Mouse (Mus musculus): Measurements from ENCODE around the gene Swsap1. TPM values are rescaled to one million over a fixed set of nuclear protein-coding genes. Genes with fewer than 3 reads are reported as not detected.

Swsap1 gene
- total RNA-seq, 2 experiments from 2014 or later, result 12.3 to 14.2 TPM

- peak in 1 of 2 experiments; percentile 55 for DNase-seq (ENCODE audit: low spot score in 2 of 2)
Measured at GRCm38 (mm10) chr9:21962416-21963059, 7.0 kb downstream of the Swsap1 start.

GRCm38 (mm10) chr9:21963417-21963816 is 7.9 kb downstream of the Swsap1 start, which contains the start of gene Epor:
TSS of gene Epor (minus strand) at chr9:21963506.
- DNase-seq (ENCODE audit: low spot score in 2 of 2), result no peak

GRCm38 (mm10) chr9:21968883-21969282 is 13.3 kb downstream of the Swsap1 start:
- DNase-seq (ENCODE audit: low spot score in 2 of 2), result no peak

GRCm38 (mm10) chr9:21969304-21969703 is 13.7 kb downstream of the Swsap1 start:
- DNase-seq (ENCODE audit: low spot score in 2 of 2), result no peak

GRCm38 (mm10) chr9:21976626-21977175 is 21.1 kb downstream of the Swsap1 start:
- no peak for DNase-seq (ENCODE audit: low spot score in 2 of 2)

DNA sequence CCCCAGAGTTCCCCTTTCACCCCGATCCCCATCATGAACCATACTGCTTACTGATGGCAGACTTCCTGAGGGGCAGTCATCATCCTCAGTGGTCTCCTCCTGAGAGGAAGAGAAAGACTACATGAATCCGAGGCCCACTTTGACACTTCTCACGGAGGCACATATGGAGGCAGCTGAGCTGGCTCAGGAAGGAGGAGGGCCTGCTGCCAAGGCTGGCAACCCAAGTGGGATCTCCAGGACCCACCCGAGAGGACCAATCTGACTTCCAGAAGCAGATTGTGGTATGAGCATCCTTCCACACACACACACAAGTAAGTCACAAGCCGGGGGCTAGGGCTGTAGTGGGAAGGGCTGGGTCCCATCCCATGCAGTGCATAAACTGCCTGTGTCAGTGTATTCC is 21.8 kb downstream of the Swsap1 start:
- DNase-seq (ENCODE audit: low spot score in 2 of 2), result no peak

GRCm38 (mm10) chr9:21977972-21978371 is 22.4 kb downstream of the Swsap1 start:
- peak; percentile 61 to 68 for DNase-seq (ENCODE audit: low spot score in 2 of 2)

DNA sequence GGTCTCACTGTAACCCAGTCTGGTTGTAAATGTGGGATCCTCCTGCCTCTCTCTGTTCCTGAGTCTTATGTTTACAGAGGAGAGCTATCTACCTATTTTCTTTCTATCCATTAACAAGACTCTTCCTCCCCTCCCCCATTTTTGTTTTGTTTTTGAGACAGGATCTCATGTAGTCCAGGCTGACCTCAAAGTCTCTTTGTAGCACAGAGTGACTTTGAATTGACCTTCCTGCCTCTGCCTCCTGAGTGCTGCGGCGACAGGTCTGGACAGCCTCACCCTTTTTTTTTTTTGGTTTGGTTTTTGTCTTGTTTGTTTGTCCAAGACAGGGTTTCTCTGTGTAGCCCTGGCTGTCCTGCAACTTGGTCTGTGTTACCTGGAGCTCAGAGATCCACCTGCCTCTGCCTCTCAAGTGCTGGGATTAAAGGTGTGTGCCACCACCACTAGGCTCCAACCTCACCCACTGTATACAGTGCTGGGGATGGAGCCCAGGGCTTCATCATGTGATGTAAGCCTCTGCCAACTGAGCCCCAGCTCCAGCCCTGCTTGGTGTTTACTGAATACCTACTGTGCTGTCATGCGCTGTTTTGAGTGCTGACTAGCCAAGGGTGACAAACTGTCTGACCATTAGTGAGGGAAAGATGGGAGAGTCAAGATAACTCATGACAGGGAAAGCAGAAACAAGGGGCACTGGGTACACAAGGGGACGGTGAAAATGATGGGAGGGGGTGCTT is 23.0 kb downstream of the Swsap1 start:
- no peak for DNase-seq (ENCODE audit: low spot score in 2 of 2)

- DNase-seq (ENCODE audit: low spot score in 2 of 2), result no peak
Measured at GRCm38 (mm10) chr9:21983911-21984310, 28.4 kb downstream of the Swsap1 start.

GRCm38 (mm10) chr9:21987592-21988342 is 32.2 kb downstream of the Swsap1 start:
- DNase-seq (ENCODE audit: low spot score in 2 of 2), result peak in 1 of 2 experiments; percentile 30

DNA sequence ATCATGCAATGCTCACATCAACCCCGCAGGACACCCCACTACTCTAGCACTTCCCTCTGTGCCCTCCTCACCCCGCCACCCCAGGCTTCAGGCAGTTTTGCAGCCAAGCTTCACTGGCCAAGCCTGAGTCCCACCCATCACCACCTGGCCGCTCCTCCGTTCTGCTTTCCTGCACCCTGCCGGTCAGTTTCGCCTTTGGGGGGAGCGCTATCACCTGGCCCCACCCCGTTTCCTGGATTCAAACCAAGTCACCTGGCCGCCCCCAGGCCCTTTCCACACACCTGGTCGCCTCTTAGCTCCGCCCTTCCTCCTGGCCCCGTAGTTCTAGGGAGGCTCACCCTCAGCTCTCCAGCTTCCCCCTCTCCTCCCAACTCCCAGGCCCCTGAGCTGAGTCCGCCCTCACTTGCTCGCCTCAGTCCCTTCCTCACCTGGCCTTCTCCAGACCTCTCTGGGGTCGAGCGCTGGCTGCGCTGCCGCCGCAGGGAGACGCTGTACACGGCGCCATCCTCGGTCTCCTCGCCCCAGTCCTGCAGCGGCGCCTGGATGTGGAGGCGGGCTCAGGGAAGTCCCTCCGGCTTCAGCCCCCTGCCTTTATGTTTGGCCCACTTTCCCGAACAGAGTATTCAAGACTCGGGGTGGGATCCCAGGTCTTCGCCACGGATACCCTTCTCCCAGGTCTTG is 33.0 kb downstream of the Swsap1 start:
- peak in 1 of 2 experiments; percentile 18 for DNase-seq (ENCODE audit: low spot score in 2 of 2)

DNA sequence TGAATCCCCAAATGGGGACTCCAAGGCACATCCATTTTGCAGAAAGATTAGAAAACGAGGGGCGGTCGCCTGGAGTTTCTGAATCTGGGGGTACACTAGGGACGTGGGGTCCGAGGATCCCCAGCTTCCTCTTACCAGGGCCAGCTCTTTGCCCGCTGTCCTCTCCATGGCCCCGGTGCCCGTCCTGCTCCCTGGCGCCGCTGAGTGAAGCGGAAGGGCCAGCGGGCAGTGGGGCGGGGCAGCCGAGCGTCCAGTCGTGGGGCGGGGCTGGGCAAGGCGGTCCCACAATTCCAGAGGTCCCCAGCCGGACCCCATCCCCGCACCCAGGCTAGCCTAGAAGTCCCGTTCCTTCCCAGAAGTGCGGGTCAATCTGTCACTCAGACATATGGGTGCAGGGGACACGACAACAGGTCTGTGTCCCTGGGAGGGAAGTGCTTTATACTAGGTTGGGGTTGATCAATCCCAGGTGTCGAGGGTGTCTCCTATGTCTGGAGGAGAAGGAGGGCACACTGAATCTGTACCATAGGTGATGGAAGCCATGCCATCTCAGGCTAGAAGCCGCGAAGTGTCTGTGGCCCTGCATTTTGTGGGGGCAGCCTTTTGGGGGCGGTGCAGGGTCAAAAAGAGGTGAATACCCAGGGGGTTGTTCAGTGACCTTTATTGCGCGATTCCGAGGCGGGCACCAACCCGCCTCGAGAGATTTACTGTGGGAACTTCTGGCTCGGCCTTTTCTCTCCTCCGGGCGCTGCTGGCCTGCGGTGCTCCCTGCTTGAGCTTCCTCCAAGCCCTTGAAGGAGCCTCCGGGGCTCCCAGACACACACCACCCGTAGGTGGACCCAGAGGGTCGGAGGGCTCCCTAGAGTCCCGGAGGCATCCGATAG is 33.9 kb downstream of the Swsap1 start, which contains the start of gene Rgl3:
Gene Rgl3, minus strand, starts transcription at position 217 of the 881 bp plus-strand sequence.
- peak; percentile 80 to 83 for DNase-seq (ENCODE audit: low spot score in 2 of 2)

- DNase-seq (ENCODE audit: low spot score in 2 of 2), result no peak
Measured at GRCm38 (mm10) chr9:21992227-21992626, 36.7 kb downstream of the Swsap1 start.

- no peak for DNase-seq (ENCODE audit: low spot score in 2 of 2)
Measured at GRCm38 (mm10) chr9:21996178-21996867, 40.8 kb downstream of the Swsap1 start.

GRCm38 (mm10) chr9:22000296-22000695 is 44.7 kb downstream of the Swsap1 start:
- no peak for DNase-seq (ENCODE audit: low spot score in 2 of 2)

DNA sequence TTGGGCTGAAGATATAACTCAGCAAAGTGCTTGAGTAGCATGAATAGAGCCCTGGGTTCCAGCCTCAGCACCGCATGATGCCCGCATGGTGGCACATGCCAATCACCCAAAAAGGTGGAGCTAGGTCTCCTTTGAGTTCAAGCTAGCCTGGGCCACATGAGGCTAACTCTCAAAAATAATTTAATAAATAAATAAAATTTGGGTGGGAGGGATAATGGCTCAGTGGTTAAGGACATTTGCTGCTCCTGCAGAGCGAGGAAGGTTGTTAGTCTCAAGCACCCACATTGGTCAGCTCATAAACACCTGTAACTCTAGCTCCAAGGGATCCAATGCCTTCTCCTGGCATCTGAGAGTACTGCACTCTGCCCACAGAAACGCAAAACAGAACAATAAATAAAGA is 46.1 kb downstream of the Swsap1 start:
- no peak for DNase-seq (ENCODE audit: low spot score in 2 of 2)

DNA sequence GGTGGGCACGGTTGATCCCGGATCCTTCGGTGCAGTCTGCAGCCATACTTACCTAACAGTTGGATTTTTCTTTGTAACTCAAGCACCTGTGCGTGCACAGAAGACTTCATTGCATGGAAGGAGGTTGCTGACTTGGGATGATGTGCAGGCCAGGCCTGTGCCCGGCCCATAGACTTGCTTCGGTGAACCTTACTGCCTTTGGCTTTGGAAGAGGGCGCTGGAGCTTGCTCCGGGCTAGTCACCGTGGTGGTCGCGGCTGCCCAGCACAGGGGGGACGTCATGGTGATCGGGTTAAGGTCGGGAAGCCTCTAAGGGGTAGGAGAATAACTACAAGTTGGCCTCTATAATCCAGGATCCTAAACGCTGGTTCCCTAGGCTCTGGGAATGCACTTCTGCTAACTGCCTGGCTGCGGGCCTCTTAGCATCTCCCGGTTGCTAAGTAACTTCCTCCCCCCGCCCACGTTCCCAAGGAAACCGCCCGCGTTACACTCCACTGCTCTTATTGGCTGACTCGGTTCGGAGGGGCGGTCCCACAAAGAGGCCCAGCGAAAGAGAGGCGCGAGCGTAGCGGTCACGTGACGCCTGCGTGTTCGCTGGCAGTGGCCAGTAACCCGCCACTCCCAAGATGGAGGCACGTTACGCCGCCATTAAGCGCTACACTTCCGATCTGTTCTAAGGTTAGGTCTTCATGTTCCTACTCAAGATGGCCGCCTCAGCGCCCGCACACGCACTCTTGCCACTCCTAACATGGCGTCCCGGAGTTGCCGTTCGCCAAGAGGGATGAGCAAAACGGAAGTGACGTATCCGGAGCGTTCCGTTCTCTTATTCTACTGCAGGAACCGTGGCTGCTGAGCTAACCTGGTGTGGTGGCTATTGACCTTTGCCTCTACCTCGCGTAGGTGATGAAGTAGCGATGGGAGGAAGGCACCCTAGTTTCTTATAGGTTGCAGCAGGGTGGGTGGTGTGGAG is 46.9 kb downstream of the Swsap1 start, which contains the start of the genes Ccdc151 and Prkcsh:
Gene Ccdc151, minus strand, starts transcription at position 441 of the 969 bp plus-strand sequence.
Gene Prkcsh, plus strand, starts transcription at position 613 of the 969 bp plus-strand sequence.
- peak; percentile 94 for DNase-seq (ENCODE audit: low spot score in 2 of 2)

DNA sequence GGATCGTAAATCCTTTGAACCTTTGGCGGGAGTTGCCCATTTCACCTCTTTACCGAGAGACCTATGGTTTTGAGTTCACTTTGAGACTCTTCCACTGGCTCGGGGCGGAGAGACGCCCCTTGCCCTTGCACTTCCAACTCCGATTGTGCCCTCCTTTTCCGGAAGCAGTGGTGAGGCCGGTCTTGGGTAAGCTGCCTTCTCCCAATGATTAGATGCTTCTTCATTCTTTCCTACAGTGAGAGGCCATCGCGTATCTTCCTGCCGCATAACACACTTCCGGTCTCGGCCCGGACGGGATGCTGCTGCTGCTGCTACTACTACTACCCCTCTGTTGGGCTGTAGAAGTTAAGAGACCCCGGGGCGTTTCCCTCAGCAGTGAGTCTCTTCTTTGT is 47.6 kb downstream of the Swsap1 start:
- no peak for DNase-seq (ENCODE audit: low spot score in 2 of 2)

Measured in adrenal gland, adult 18-20 months (tissue).